ENCODE assay signal across 25 mouse cellular contexts in genomic region chr2:168731258-168731657, GRCm38 (mm10). TPM values are rescaled to one million over a fixed set of nuclear protein-coding genes. Genes with fewer than 3 reads are reported as not detected.
DNase-seq lines count a peak whose midpoint lies in the region; ATAC-seq and TF ChIP-seq lines count a peak whose summit lies in the region.
"Had no signal": no experiment of that assay in that cellular context is flagged by ENCODE, and none has a peak within 500 bp of the region (broad histone marks: within the 10 kb centered on the region; RNA-seq: fewer than 3 reads in every experiment).

No protein-coding gene starts in this region.

- no peaks in the 10 kb centered on the region for H3K36me3 ChIP-seq in hindbrain, embryonic 10.5 days
- H3K36me3 ChIP-seq in hindbrain, embryonic 14.5 days (replicated peaks; ENCODE audit: control insufficient read depth, insufficient read depth) = no peaks in the 10 kb centered on the region
- no peaks in the 10 kb centered on the region for H3K36me3 ChIP-seq in midbrain, embryonic 14.5 days (ENCODE audit: control insufficient read depth, insufficient read depth, low read length)
- H3K36me3 ChIP-seq: heart, embryonic 12.5 days had no signal

- TF ChIP-seq POLR2A in lung, adult 2 months (IDR thresholded peaks at IDR 0.05; ENCODE audit: borderline replicate concordance, extremely low read depth, low read depth, low read length) = no peak

- DNase-seq in layer of hippocampus, adult 11-12 months (ENCODE audit: low spot score) = peak; percentile 44
- no peak for DNase-seq in layer of hippocampus, adult 8-10 months (ENCODE audit: low spot score in 2 of 2)
- DNase-seq in hindbrain, embryonic 10.5 days (ENCODE audit: low spot score) = peak; percentile 17
- no peak for DNase-seq in hindbrain, embryonic 14.5 days (ENCODE audit: low spot score)
- no peak for DNase-seq in midbrain, embryonic 14.5 days
- DNase-seq in lung, adult 2 months = no peak
- DNase-seq in heart, postnatal 4 days = no peak
- DNase-seq in heart, adult 18-20 months = no peak
- DNase-seq: cerebellum, adult 11 months; cerebellum, postnatal 25 days; embryo, embryonic 11 days; kidney, adult 8-10 months; left cerebral cortex, postnatal 4 days; liver; lung, adult 18-20 months; right cerebral cortex, postnatal 14 days; spleen, adult 18-20 months; thymus, adult 18-20 months; thymus, postnatal 4 days had no signal

- H3K4me3 ChIP-seq in hindbrain, embryonic 10.5 days = no peak overlapping the region
- H3K4me3 ChIP-seq in hindbrain, embryonic 14.5 days (replicated peaks; ENCODE audit: low read length) = no peak overlapping the region
- H3K4me3 ChIP-seq in midbrain, embryonic 14.5 days (replicated peaks; ENCODE audit: low read depth, low read length) = no peak overlapping the region
- H3K4me3 ChIP-seq in lung, adult 2 months (replicated peaks; ENCODE audit: extremely low read depth, low read depth, low read length) = no peak overlapping the region
- H3K4me3 ChIP-seq: heart, embryonic 12.5 days; megakaryocyte, embryonic 14.5 days; myocyte had no signal

- 63% methylated on average over 8 of the region's 8 CpGs for WGBS in hindbrain, embryonic 10.5 days
- 46% methylated on average over 8 of the region's 8 CpGs for whole genome bisulfite sequencing in hindbrain, embryonic 14.5 days
- WGBS in midbrain, embryonic 14.5 days = 43% methylated on average over 8 of the region's 8 CpGs
- WGBS in lung, adult 2 months = 84% methylated on average over 8 of the region's 8 CpGs

- no peaks in the 10 kb centered on the region for H3K27me3 ChIP-seq in hindbrain, embryonic 10.5 days (ENCODE audit: insufficient read depth, poor library complexity, severe bottlenecking)
- H3K27me3 ChIP-seq in hindbrain, embryonic 14.5 days (ENCODE audit: control insufficient read depth, insufficient read depth, low read length) = no peaks in the 10 kb centered on the region
- H3K27me3 ChIP-seq in midbrain, embryonic 14.5 days (ENCODE audit: control insufficient read depth, insufficient read depth, low read length) = no peaks in the 10 kb centered on the region
- H3K27me3 ChIP-seq: heart, embryonic 12.5 days had no signal

- no peak overlapping the region for H3K4me2 ChIP-seq in hindbrain, embryonic 14.5 days (replicated peaks)
- H3K4me2 ChIP-seq in midbrain, embryonic 14.5 days (ENCODE audit: low read length) = 0 out of 2 replicates have a peak overlapping the region, but pooled peaks have one; percentile 8
- H3K4me2 ChIP-seq: heart, embryonic 12.5 days had no signal

- peak overlapping the region; percentile 53; the same call in 1 of the 2 replicates for H3K27ac ChIP-seq in hindbrain, embryonic 10.5 days
- peak overlapping the region; percentile 20; the same call in 1 of the 2 replicates for H3K27ac ChIP-seq in hindbrain, embryonic 14.5 days
- H3K27ac ChIP-seq in midbrain, embryonic 14.5 days (replicated peaks; ENCODE audit: low read depth, low read length) = peak overlapping the region; percentile 57

- H3K4me1 ChIP-seq in hindbrain, embryonic 10.5 days (replicated peaks) = peaks cover 42% of the 10 kb centered on the region
- peaks cover 21% of the 10 kb centered on the region; the same call in 1 of the 2 replicates for H3K4me1 ChIP-seq in hindbrain, embryonic 14.5 days (replicated peaks; ENCODE audit: control insufficient read depth, insufficient read depth, low read length)
- H3K4me1 ChIP-seq in midbrain, embryonic 14.5 days (ENCODE audit: control insufficient read depth, insufficient read depth, low read length) = peaks cover 25% of the 10 kb centered on the region
- 0 out of 2 replicates have a peak, but pooled peaks cover 2% of the 10 kb centered on the region for H3K4me1 ChIP-seq in lung, adult 2 months (ENCODE audit: control insufficient read depth, insufficient read depth, low read length)
- H3K4me1 ChIP-seq: megakaryocyte, embryonic 14.5 days had no signal

- H3K9ac ChIP-seq in hindbrain, embryonic 14.5 days = no peak overlapping the region
- H3K9ac ChIP-seq in midbrain, embryonic 14.5 days (replicated peaks; ENCODE audit: low read length) = no peak overlapping the region
- H3K9ac ChIP-seq: heart, embryonic 12.5 days had no signal

- no peaks in the 10 kb centered on the region for H3K9me3 ChIP-seq in hindbrain, embryonic 10.5 days
- no peaks in the 10 kb centered on the region for H3K9me3 ChIP-seq in hindbrain, embryonic 14.5 days (ENCODE audit: control insufficient read depth, low read length)
- no peaks in the 10 kb centered on the region for H3K9me3 ChIP-seq in midbrain, embryonic 14.5 days (ENCODE audit: control insufficient read depth, low read length)
- H3K9me3 ChIP-seq: heart, embryonic 12.5 days; megakaryocyte, embryonic 14.5 days had no signal

- TF ChIP-seq CTCF in lung, adult 2 months (IDR thresholded peaks at IDR 0.05; ENCODE audit: insufficient read depth, low read length) = no peak

- ATAC-seq in hindbrain, embryonic 14.5 days (ENCODE audit: low FRiP score) = no peak
- 0 out of 2 replicates have a peak, but pooled peaks have one; percentile 17 for ATAC-seq in midbrain, embryonic 14.5 days (ENCODE audit: low FRiP score, low TSS enrichment)

RNA-seq across cellular contexts. Expression of gene Atp9a, which starts 11.0 kb away (rescaled TPM):
- 100 to 1,000 TPM; 325 to 344 (median 335) TPM for total RNA-seq in layer of hippocampus, adult 8-10 months (2022)
- polyA plus RNA-seq in hindbrain, embryonic 10.5 days (2016; fragmentation: Nextera tagmentation; extraction: Ambion mirVana) = 14.6 and 20.1 TPM in 2 replicates
- 77.1 and 82.0 TPM in 2 replicates for polyA plus RNA-seq in hindbrain, embryonic 14.5 days (2014; fragmentation: Nextera tagmentation; extraction: Ambion mirVana)
- polyA plus RNA-seq in midbrain, embryonic 14.5 days (2014; fragmentation: Nextera tagmentation; extraction: Ambion mirVana) = 79.7 and 85.9 TPM in 2 replicates
- polyA plus RNA-seq in lung, adult 2 months (2012; rRNA removed) = 72.9 and 74.9 TPM in 2 replicates
- 10 to 100 TPM; 56.8 to 57.7 TPM for total RNA-seq in heart, postnatal 4 days (2021)
- total RNA-seq in heart, adult 18-20 months (2021) = 10 to 100 TPM; 50.2 to 56.7 TPM

RNA-seq across cellular contexts. Expression of gene Sall4, which starts 36.5 kb away (rescaled TPM):
- 1 to 10 TPM in 1 of 4 experiments, under 1 TPM in 3; 0.54 to 1.3 (median 0.67) TPM for total RNA-seq in layer of hippocampus, adult 8-10 months (2022)
- polyA plus RNA-seq in hindbrain, embryonic 10.5 days (2016; fragmentation: Nextera tagmentation; extraction: Ambion mirVana) = 19.0 and 44.4 TPM in 2 replicates
- 0.37 and 1.7 TPM in 2 replicates for polyA plus RNA-seq in hindbrain, embryonic 14.5 days (2014; fragmentation: Nextera tagmentation; extraction: Ambion mirVana)
- 1.8 and 2.6 TPM in 2 replicates for polyA plus RNA-seq in midbrain, embryonic 14.5 days (2014; fragmentation: Nextera tagmentation; extraction: Ambion mirVana)
- not detected in 2 replicates for polyA plus RNA-seq in lung, adult 2 months (2012; rRNA removed)
- total RNA-seq in heart, postnatal 4 days (2021) = 1 to 10 TPM; 1.1 to 1.5 TPM
- 1 to 10 TPM; 1.2 to 1.9 TPM for total RNA-seq in heart, adult 18-20 months (2021)
- total RNA-seq: adrenal gland, adult 18-20 months; granulocyte monocyte progenitor cell, adult 5-6 weeks; left cerebral cortex, postnatal 4 days; neutrophil, adult 5-6 weeks had no signal
- polyA plus RNA-seq: myocyte had no signal

Comparison
In these comparisons a context has a peak if more than half of its experiments do, and no peak if none do; other contexts are left out.
1. DNase-seq: peak in layer of hippocampus, adult 11-12 months (single experiment) and hindbrain, embryonic 10.5 days (single experiment); none in layer of hippocampus, adult 8-10 months (0 of 2), hindbrain, embryonic 14.5 days (single experiment), midbrain, embryonic 14.5 days (single experiment), lung, adult 2 months (single experiment), heart, postnatal 4 days (single experiment) and heart, adult 18-20 months (0 of 2).
2. Peak in every context shown above with its lines, with median percentiles within 50 percentile points of each other: H3K27ac ChIP-seq.